Mouse (Mus musculus) brain, embryonic 14.5 days (tissue): Measurements from ENCODE around the gene Lrrc75a.

Experiments
- CTCF ChIP-seq: fragments of 200-500 bp; IDR thresholded peaks from 2 replicates; pipeline ENCODE4 v1.5.1; 2012; ENCODE audit warnings: inconsistent platforms, mild to moderate bottlenecking, moderate library complexity, borderline replicate concordance; ENCODE audit not compliant: insufficient read depth, insufficient read length; ENCODE audit errors: extremely low read depth
- POLR2A ChIP-seq: fragments of 200-500 bp; IDR thresholded peaks from 2 replicates; pipeline ENCODE4 v1.6.1; 2012; ENCODE audit warnings: mild to moderate bottlenecking, inconsistent platforms, borderline replicate concordance; ENCODE audit not compliant: poor library complexity, insufficient read depth, insufficient read length, severe bottlenecking; ENCODE audit errors: extremely low read depth

- TF ChIP-seq CTCF = no peak
- no peak for TF ChIP-seq POLR2A
Measured at GRCm38 (mm10) chr11:62575659-62576438, 72.5 kb downstream of the Lrrc75a start.
